Mouse (Mus musculus) ES-E14 (cell line): ENCODE results near the gene Fnbp1l.

Source experiments
- CHD2 ChIP-seq: IDR thresholded peaks from 2 replicates; pipeline ENCODE4 v1.6.1; 2014; ENCODE audit warnings: mild to moderate bottlenecking, low read depth, low read length, inconsistent platforms
- MAFK ChIP-seq: IDR thresholded peaks from 2 replicates; pipeline ENCODE4 v1.6.1; 2014; ENCODE audit warnings: mild to moderate bottlenecking, low read depth, low read length, inconsistent platforms; ENCODE audit not compliant: insufficient read depth
- ZC3H11A ChIP-seq: IDR thresholded peaks from 2 replicates; pipeline ENCODE4 v1.6.1; 2012; ENCODE audit warnings: low read depth, mild to moderate bottlenecking, inconsistent platforms, low read length, borderline replicate concordance
- ZNF384 ChIP-seq: IDR thresholded peaks from 2 replicates; pipeline ENCODE4 v1.6.1; 2012; ENCODE audit warnings: low read depth, low read length, inconsistent platforms

GRCm38 (mm10) chr3:122540918-122541317 is 78.6 kb downstream of the Fnbp1l start:
- TF ChIP-seq ZNF384: no peak
- no peak for TF ChIP-seq ZC3H11A
- TF ChIP-seq CHD2: no peak
- TF ChIP-seq MAFK: no peak
